Mouse (Mus musculus) kidney, postnatal 4 days (tissue): Measurements from ENCODE around the gene Inf2.

ENCODE experiments used
- DNase-seq, 2 experiments: peaks; one replicate each; pipeline ENCODE4 v3.0.0; 2021; ENCODE audit warnings: mixed read lengths in 2 of 2

Inf2 gene

DNA sequence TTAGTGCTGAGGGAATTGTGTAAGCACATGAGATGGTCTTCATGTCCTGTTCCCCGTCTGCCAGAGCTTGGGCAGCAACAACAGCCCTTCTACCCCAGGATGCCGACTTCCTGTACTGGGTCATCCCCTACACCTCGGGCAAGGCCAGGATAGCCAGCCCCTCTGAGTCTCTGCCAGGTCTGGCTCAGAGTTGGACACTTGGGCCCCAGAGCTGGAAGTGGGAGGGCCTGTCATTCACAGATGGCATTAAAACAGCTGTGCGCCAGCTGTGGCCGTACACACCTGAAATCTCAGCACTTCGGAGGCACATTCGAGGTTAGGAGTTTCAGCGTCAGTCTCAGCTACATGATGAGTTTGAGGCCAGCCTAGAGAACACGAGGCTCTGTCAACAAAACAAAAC is 7.9 kb downstream of the Inf2 start:
- no peak for DNase-seq

DNA sequence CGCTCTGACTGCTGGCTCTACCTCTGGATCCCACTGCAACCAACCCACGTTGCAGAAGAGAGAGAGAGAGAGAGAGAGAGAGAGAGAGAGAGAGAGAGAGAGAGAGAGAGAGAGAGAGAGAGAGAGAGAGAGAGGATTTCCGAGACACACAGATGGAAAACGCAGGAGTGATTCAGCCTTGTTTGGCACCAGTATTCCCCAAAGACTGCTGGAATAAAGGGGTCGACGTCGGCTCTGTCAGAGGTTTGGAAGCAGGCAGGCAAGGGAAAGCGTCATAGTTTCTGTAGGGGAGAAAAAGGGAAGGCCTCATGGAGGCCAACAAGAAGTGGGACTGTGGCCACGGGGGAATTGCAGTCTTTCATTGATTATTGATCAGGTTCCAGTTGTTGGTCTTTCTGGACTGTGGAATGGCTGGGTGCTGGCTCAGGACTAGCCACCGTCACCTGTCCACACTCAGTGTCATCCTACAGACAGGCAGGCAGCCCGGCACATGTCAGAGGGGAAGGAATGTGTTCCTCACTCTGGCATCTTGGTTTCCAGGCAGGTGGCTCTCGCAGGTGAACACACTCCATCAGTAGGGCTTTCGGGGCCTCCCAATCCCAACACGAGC is 8.4 kb downstream of the Inf2 start:
- no peak for DNase-seq

DNA sequence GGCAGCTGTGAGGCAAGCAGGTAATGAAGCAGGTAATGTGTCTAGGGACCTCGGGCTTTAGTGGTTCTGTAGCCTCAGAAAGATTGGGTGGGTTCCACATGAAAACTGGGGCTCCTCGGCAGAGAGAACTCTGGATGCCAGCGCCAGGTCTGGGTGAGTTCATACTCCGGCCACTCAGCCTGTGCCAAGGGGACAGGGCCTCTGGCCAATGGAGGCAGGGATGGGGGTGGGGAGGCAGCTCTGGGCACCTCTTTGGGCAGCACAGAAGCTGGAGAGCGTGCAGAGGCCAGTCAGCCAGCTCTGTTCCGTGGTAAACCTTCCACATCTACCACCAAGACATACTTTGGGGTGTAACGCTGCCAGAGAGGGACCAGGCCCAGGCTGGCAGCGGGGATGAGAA is 9.0 kb downstream of the Inf2 start:
- DNase-seq = no peak

DNA sequence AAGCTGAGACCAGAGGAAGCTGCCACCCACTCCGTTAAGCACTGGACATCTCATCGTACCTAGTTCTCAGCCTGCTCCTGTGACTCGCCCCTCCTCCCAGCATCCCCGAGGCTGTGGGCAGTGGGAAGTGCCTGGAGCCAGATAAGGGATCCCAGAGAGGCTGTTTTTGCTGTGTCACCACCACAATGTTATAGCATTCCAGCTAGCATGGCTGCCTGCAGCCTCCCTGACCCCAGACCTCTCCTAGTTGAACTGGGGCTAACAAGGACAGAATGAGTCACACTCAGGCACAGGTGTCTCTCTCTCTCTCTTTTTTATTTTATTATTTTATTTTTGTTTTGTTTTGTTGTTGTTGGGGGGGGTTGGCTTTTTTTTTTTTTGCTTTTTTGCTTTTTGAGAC is 10.6 kb downstream of the Inf2 start:
- DNase-seq = no peak

DNA sequence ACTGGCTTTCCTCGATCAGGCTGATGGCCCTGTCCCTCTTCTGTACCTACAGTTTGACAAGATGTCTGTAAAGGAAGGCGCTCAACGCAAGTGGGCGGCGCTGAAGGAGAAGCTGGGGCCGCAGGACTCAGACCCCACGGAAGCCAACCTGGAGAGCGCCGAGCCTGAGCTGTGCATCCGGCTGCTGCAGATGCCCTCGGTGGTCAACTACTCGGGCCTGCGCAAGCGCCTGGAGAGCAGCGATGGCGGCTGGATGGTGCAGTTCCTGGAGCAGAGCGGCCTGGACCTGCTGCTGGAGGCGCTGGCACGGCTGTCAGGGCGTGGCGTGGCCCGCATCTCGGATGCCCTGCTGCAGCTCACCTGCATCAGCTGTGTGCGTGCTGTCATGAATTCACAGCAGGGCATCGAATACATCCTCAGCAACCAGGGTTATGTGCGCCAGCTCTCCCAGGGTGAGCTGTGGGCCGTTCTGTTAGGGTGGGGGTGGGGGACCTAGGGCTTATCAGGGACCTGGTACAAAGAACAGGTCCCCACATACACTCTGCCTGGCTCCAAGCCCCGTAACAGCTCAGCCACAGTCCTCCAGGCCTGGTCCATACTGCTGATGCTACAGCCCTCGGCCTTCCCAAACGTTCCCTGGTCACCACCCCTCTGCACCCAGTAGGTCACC is 11.5 kb downstream of the Inf2 start:
- DNase-seq = no peak

DNA sequence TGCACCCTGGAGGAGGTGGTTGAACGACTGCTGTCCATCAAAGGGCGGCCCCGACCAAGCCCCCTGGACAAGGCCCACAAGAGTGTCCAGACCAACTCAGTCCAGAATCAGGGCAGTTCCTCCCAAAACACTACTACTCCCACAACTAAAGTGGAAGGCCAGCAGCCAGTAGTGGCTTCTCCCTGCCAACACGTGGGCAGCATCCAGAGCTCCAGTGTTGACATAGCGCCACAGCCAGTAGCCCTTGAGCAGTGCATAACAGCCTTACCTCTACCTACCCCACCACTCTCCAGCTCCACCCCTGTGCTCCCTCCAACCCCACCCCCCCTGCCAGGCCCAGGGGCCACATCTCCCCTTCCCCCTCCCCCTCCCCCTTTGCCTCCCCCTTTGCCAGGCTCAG is 15.4 kb downstream of the Inf2 start:
- peak in 1 of 2 experiments; percentile 33 for DNase-seq

DNA sequence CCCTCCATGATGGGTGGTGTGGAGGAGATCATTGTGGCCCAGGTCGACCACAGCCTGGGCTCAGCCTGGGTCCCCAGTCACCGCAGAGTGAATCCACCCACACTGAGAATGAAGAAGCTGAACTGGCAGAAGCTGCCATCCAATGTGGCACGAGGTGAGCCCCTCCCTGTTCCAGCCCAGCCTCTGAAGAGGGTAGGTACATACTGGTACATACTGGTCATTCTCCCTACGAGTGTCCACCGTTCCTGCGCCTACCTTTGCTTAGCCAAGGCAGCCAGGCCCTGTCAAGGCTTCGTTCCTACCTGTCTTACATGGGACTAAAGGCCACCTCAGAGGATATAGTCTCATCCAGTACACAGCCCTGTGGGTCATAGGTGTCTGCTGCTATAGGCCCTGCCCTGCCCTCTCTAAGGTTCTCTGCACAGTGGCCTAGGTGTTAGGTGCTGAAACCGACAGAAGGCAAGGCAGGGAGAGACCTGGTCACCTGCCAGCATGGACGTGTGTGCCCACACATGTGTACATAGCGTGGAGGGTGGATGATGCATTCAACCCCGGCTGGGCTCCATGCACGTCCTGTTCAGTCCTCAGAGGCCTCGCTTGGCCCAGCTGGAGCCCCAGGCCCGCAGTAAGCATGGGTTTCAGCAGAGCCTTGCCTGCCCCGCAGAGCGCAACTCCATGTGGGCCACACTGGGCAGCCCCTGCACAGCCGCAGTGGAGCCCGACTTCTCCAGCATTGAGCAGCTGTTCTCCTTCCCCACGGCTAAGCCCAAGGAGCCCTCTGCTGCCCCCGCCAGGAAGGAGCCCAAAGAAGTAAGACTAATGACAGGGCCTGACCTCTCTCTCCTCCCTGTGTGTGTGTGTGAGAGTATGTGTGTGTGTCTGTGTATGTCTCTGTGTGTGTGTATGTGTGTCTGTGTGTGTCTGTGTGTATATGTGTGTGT is 16.4 kb downstream of the Inf2 start:
- DNase-seq = peak; percentile 87 to 90

DNA sequence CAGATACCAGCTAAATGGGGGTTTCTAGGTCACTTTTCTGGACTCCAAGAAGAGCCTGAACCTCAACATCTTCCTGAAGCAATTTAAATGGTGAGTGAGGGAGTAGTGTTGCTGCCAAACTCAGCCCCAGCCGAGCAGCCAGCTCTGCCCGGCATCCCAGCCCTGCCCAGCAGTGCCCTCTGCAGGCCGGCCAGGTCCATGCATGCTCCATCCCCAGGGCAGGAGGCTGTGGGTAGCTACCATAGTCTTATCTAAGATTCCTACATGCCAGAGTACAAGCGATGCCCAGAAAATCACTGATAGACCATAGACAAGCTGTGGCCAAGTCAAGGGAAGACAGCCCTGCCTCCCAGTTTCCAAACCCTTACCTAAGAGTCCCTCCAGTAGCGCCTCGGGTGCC is 17.2 kb downstream of the Inf2 start:
- DNase-seq = peak; percentile 87 to 90

DNA sequence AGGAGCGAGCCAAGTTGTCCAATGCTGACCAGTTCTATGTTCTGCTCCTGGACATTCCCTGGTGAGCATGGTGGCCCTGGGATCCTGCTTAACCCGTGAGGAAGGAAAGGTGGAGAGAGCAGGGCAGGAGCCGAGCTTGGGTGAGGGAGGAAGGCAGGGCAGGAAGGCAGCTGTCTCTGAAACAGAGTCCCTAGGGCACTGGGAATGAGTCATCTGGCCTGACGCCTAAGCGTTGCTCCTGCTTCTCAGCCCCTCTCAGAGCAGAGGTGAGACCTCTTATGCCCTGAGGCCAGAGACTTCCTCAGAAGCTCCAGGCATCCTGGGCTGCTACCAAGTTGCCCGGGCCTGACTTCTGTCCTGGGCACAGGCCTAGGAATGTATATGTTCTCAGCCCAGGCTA is 18.4 kb downstream of the Inf2 start:
- no peak for DNase-seq

DNA sequence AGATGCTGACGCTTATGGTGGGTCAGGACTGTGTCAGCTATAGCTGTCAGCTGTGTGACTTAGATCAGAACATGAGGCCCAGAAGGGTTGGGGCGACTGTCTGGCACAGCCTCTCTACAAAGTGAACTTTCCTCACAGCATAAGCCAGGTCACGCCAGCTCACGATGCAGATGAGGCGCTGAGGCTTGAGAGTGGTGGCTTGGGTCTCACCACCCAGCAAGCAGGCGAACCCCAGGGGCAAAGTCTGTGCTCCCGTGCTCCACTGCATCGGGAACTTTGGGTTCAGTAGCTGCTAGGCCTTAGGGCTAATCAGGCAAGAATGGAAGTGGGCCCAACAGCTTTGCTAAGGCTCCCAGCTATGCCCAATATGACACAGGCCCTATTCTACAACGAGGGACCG is 20.4 kb downstream of the Inf2 start:
- peak in 1 of 2 experiments; percentile 44 for DNase-seq

DNA sequence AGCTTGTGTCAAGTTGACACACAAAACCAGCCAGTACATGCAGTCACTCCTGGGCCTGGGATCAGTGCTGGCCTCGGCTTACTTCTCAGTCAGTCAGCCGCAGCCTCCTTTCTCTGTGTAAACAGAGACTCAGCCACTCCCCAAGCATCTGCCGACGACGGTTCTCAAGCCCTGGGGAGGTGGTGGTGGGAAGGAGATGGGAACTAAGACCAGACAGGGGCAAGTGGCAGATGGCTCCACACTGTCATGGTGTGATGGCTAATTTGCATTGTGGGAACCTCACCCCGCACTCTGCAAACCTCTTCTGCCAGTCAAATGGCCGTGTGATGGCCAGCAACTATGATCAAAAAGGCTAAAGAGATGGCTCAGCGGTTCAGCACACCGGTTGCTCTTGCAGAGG is 28.1 kb downstream of the Inf2 start:
- no peak for DNase-seq

DNA sequence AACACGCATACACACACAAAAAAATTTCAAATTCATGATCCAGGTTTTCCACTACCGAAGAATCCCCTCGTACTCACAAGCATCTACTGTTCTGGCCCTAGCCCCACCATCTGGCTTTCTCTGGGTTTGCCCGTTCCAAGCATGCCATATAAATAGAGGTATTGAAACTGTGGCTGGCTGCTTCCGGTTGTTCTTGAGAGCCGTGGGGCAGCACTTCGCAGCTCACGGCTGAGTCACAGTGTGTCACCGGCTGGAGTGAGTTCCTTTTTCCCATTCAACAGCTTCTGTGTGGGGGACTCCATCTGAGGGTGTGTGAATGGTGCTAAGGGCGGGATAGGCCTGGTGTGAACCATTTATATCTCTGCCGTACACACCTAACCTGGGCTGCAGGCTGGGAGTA is 28.6 kb downstream of the Inf2 start:
- DNase-seq = no peak

DNA sequence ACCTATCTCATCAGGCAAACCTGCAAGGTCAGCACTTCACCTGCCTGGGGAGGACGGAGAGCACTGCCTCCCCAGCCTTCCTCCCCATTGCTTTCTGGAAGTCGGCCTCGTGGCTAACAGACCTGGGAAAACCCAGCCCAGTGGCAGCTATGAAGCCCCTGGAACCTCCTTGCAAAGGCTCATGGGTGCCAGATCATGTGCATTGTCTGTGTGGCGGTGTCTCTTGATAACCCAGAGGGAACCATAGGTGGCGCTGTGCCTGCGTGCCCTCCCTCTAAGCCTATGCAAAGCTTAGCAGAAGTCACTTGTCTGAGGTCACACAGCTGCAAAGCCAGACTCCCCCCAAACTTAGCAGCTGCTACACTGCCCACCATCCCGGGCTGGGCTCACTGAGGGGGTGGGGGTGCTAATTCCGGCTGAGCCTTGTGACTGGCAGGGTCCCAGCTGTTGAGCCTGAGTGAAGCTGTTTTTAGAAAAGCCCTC is 29.4 kb downstream of the Inf2 start:
- DNase-seq = peak; percentile 82 to 87

DNA sequence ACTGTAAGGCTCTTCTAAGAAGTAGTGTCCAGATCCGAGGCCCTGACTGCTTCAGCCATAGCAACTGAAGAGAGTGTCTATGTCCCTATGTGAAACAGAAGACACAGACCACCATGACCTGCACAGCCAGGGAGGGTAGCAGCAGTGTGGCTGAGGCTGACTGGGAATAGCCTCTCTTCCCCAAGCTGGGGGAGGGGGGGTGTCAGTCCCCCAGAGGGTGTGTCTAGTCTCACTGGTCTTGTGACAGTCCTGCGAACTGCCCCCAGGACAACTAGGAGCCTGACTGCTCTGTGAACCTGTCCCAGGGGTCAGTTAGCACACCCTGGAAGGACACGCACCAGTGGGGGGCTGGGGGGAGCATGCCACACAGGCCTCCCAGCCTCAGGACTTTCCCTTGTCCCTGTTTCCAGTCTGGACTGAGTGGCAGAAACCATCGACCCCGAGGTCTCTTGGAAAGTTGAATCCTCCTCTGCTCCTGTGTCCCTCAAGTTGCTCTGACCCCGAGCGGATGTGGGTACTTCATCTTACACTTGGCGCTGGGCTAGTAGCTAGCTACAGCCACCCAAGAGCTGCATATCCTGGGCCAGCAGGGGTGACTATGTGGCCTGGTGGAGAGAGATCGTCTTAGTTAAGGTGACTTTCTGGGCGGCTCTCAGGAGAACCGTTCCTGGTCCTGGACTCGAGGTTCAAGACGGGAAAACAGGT is 30.5 kb downstream of the Inf2 start:
- DNase-seq = peak; percentile 39 to 57

DNA sequence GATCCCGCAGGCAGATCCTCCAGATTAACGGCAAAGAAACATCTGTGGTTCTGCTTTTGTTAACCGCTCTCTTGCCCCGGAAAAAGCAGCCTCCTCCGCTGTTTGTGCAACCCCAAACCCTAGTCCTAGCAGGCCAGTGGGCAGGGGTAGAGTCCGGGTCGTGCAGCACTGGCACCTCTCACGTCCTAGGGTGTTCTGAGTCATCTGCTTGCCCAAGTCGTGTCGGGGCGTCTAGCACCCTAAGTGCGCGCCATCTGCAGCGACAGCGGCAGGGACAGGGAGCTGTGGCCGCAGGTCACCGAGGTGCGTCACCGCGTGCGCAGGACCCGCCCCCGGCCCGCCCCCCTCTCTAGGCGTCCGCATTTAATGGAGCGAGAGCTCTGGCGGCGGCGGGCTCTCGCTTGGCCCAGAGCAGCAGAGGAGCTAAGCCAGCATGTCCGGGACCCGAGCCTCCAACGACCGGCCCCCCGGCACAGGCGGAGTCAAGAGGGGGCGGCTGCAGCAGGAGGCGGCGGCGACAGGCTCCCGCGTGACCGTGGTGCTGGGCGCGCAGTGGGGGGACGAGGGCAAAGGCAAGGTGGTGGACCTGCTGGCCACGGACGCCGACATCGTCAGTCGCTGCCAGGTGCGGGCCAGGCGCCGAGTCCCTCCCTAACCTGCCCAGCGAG is 31.2 kb downstream of the Inf2 start, which contains the start of gene Adssl1:
Gene Adssl1, plus strand, starts transcription at position 360 of the 668 bp plus-strand sequence.
- DNase-seq = peak; percentile 74 to 82

DNA sequence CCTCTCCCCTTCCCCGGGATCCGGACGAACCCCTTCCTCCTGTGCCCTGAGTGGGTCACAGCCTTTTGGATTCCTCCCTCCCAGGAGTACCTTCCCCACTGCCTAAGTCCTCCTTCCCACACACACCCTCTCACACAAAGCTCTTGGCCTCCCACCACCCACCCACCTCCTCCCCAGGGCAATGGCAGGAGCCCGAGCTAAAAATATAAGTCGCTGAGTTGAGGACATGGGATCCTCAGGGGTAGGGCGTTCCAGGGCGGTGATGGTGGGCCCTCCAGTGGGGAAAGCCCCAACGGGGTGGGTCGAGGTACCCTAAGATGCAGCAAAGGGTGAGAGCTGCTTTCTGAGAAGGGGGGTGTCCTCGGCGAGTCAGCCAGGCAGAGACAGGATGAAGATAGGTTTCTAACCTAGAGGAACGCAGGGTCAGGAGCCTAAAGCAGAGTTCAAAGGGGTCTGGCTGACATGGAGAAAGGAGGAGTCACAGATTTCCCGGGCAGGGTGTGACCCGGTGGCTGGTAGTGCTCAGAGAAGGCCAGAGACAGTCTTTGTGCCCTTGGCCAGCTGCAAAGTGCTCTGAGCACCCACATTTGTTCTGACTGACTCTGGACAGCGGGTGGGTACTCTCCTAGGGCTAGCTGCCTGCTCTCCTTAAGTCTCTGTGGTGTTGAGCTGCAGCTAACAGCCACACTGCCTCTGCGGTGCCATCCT is 31.9 kb downstream of the Inf2 start:
- DNase-seq = no peak

DNA sequence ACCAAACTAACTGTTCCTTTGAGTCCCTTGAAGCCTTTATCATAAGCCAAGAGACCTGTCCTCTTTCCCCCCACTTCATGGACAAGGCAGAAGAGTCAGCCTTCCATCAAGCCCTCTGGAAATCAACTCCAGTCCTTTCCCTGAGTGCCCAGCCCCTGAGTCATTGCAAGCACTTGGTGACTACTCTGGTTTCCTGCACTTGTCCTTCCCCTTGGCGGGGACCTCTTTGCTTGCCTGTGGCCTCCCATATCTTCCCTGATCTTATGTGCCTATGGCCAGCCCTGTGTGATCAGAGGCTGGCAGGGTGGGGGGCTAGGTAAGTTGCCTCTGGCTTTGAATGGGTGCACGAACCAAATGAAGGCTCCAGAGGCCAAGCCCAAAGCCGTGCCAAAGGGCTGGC is 33.3 kb downstream of the Inf2 start:
- no peak for DNase-seq

DNA sequence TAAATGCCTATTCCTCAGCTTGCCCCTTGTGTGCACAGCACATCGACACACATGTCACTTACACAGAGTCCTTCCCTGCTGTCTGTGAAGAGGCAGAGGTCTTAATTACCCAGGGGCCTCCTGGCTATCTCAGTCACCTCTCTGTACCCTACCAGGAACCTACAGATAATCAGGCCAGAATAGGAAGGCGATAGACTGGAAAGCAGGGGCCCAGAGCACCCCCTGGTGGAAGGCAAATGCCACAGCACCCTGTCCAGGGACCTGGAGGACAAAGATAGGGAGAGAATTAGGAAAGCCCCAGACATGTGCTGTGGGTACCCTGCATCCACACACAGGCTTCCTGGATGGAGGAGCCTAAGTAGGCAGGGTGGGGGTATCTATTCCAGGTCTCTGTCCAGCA is 35.2 kb downstream of the Inf2 start:
- peak; percentile 76 to 79 for DNase-seq

DNA sequence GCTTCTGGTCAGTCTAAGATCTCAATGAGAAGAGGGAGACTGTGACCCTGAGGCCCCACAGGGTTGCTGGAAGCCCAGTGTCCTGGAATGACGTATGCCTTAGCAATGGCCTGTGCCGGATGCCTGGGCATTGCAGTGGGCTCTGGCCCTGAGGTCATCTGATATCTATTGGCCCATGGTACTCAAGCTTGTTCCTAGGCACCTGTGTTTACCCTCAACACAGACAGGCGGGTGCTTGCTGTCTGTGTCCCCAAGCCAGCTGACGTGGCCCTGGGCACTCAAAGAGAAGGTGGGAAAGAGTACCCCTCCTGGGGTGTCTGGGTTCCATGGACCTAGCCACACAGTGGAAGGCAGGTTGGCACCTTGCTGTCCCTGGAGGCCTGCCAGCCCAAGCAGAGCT is 37.1 kb downstream of the Inf2 start:
- no peak for DNase-seq

DNA sequence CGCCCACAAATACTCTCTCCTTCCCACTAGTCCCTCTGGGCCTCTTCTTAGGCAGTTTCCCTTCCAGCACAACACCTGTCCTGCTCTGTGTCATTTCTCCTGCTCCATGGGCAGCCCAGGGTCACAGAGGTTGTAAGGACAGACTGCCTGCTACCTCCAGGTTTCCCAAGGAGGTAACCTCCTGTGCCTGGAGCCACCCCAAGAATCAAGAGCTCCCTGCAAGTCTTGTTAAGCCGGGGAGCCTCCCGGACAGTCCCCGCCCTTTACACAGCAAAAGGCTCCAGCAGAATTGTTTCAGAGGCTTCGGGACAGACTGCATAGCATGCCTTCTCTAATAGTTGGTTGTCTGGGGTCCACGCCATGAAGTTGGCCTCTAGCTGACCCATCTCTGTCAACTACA is 37.9 kb downstream of the Inf2 start:
- DNase-seq = no peak

DNA sequence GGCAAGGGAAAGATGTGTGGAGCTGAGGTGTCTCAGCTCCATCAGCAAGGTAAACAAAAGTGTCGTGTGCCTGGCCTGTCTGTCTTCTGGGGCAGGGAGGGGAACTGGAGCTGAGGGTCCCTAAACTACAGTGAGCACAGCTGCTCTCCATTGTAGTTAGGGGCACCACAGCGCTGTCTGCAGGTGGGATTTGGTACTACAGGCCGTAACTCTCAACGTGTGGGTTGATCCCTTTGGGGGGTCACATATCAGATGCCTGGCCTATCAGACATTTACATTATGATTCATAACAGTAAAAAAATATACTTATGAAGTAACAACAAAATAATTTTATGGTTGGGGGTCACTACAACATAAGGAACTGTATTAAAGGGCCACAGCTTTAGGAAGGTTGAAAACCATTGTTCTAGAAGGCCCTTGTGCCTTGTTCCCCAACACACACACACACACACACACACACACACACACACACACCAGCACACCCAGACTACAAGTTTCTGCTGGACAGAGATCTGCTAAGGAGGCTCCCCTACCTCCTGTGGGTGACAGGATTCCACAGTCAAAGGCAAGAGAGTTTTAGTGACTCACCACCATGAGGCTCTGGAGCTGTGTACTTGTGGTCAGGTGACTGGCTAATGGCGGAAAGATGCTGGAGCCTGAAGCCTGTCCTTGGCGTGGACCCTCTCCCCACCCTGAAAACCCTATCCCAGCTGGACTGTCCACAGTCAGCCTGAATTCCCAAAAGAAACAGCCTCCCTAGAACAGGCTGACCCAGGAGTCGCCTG is 38.7 kb downstream of the Inf2 start:
- DNase-seq = no peak
